In the genomic region with DNA sequence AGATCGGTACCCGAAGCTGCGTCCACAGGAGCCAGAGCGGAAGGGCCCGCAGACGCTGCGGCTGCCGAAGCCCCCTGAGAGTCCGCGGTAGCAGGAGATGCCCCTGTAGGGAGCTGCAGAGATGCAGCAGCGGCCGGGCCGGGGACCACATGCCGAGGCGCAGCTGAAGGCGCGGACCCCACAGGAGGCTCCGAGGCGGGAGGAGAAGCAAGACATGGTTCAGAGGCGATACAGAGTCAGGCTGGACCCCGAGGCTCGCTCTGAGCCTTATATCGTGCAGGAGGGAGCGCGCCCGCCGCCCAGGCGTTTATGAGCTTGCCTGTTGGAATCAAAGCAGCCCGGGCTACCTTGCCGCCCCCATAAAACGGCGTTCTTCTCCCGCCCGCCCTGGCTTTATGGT, we compare ENCODE assay signal across 11 mouse cellular contexts. TPM values are rescaled to one million over a fixed set of nuclear protein-coding genes. Genes with fewer than 3 reads are reported as not detected.
DNase-seq lines count a peak whose midpoint lies in the region; ATAC-seq and TF ChIP-seq lines count a peak whose summit lies in the region.
"Had no signal": no experiment of that assay in that cellular context is flagged by ENCODE, and none has a peak within 500 bp of the region (broad histone marks: within the 10 kb centered on the region; RNA-seq: fewer than 3 reads in every experiment).

A gene (minus strand): TSS at position 250 of the 400 bp plus-strand sequence.

- peak within 1 kb of the TSS; percentile 20 for H3K4me3 ChIP-seq in heart, embryonic 12.5 days
- H3K4me3 ChIP-seq in ES-Bruce4 (ENCODE audit: low read depth, low read length), result peak within 1 kb of the TSS; percentile 17
- H3K4me3 ChIP-seq in midbrain, embryonic 13.5 days (replicated peaks), result peak within 1 kb of the TSS; percentile 43
- H3K4me3 ChIP-seq: erythroblast, embryonic 14.5 days had no signal

- no peak for ATAC-seq in heart, embryonic 12.5 days (ENCODE audit: insufficient number of reproducible peaks, low FRiP score)
- ATAC-seq in midbrain, embryonic 13.5 days, result no peak
- no peak for ATAC-seq in megakaryocyte-erythroid progenitor cell, adult 5-6 weeks (replicated peaks; ENCODE audit: low FRiP score, low TSS enrichment, poor library complexity, severe bottlenecking)

- H3K4me2 ChIP-seq in heart, embryonic 12.5 days, result peak within 1 kb of the TSS; percentile 51
- H3K4me2 ChIP-seq in midbrain, embryonic 13.5 days (replicated peaks), result peak within 1 kb of the TSS; percentile 68

- 2% methylated on average over 34 of the region's 34 CpGs for WGBS in heart, embryonic 12.5 days
- WGBS in midbrain, embryonic 13.5 days, result under 1% methylated on average over 34 of the region's 34 CpGs

- no peak within 1 kb of the TSS for H3K27ac ChIP-seq in heart, embryonic 12.5 days (ENCODE audit: poor library complexity, severe bottlenecking)
- H3K27ac ChIP-seq in ES-Bruce4 (ENCODE audit: insufficient read depth, low read length), result no peak within 1 kb of the TSS
- H3K27ac ChIP-seq in midbrain, embryonic 13.5 days, result no peak within 1 kb of the TSS

- peaks cover 5% of the 10 kb centered on the region; the same call in 1 of the 2 replicates for H3K4me1 ChIP-seq in heart, embryonic 12.5 days (replicated peaks)
- H3K4me1 ChIP-seq in ES-Bruce4 (ENCODE audit: control insufficient read depth, insufficient read depth, low read length), result no peaks in the 10 kb centered on the region
- peaks cover 8% of the 10 kb centered on the region for H3K4me1 ChIP-seq in midbrain, embryonic 13.5 days (replicated peaks)

- peaks cover 57% of the 10 kb centered on the region for H3K27me3 ChIP-seq in heart, embryonic 12.5 days (replicated peaks)
- no peaks in the 10 kb centered on the region; the same call in 1 of the 2 replicates for H3K27me3 ChIP-seq in ES-Bruce4 (ENCODE audit: control insufficient read depth, insufficient read depth, low read length, poor library complexity, severe bottlenecking)
- H3K27me3 ChIP-seq in midbrain, embryonic 13.5 days, result peaks cover 35% of the 10 kb centered on the region

- TF ChIP-seq EP300 in ES-Bruce4 (IDR thresholded peaks at IDR 0.05; ENCODE audit: insufficient read depth, low read depth, low read length), result no peak

- H3K9me3 ChIP-seq in heart, embryonic 12.5 days (replicated peaks), result no peaks in the 10 kb centered on the region
- no peaks in the 10 kb centered on the region for H3K9me3 ChIP-seq in ES-Bruce4 (replicated peaks; ENCODE audit: control insufficient read depth, insufficient read depth, low read length, poor library complexity, severe bottlenecking)
- H3K9me3 ChIP-seq in midbrain, embryonic 13.5 days, result no peaks in the 10 kb centered on the region

- no peak for DNase-seq in heart, adult 8-10 months (ENCODE audit: low spot score)
- peak; percentile 40 for DNase-seq in forelimb bud, embryonic 11.5 days (ENCODE audit: low read depth, low spot score)
- no peak for DNase-seq in layer of hippocampus, adult 9-11 months
- no peak for DNase-seq in layer of hippocampus, postnatal 10 days (ENCODE audit: low spot score in 2 of 2)

- H3K36me3 ChIP-seq in heart, embryonic 12.5 days, result no peaks in the 10 kb centered on the region
- no peaks in the 10 kb centered on the region for H3K36me3 ChIP-seq in ES-Bruce4 (ENCODE audit: control insufficient read depth, insufficient read depth, low read length, poor library complexity, severe bottlenecking)
- H3K36me3 ChIP-seq in midbrain, embryonic 13.5 days, result no peaks in the 10 kb centered on the region

- TF ChIP-seq POLR2A in ES-Bruce4 (IDR thresholded peaks at IDR 0.05; ENCODE audit: insufficient read depth, low read length), result no peak

- H3K9ac ChIP-seq in heart, embryonic 12.5 days, result no peak within 1 kb of the TSS
- no peak within 1 kb of the TSS for H3K9ac ChIP-seq in ES-Bruce4 (ENCODE audit: low read depth, poor library complexity, severe bottlenecking)
- peak within 1 kb of the TSS; percentile 50 for H3K9ac ChIP-seq in midbrain, embryonic 13.5 days (replicated peaks)

- TF ChIP-seq CTCF in ES-Bruce4 (IDR thresholded peaks at IDR 0.05; ENCODE audit: low read depth, low read length), result no peak

RNA-seq across cellular contexts. Expression of the gene that starts here (rescaled TPM):
- not detected in 2 replicates for polyA plus RNA-seq in heart, embryonic 12.5 days (2016; fragmentation: Nextera tagmentation; extraction: Ambion mirVana)
- not detected for total RNA-seq in heart, adult 8-10 months (2022)
- not detected in 2 replicates for polyA plus RNA-seq in ES-Bruce4 (2011; ENCODE audit: insufficient read depth, insufficient read length, low read depth, missing spikeins)
- 0.17 and 0.19 TPM in 2 replicates for polyA plus RNA-seq in midbrain, embryonic 13.5 days (2015; fragmentation: Nextera tagmentation; extraction: Ambion mirVana)
- total RNA-seq in megakaryocyte-erythroid progenitor cell, adult 5-6 weeks (2014; fragmentation: Nextera tagmentation), result not detected in 2 replicates
- not detected in 2 replicates for total RNA-seq in megakaryocyte-erythroid progenitor cell, adult 5-6 weeks (2017)
- total RNA-seq in layer of hippocampus, postnatal 10 days (2021), result under 1 TPM; 0.55 to 0.62 TPM
- total RNA-seq: adrenal gland, postnatal 4 days; liver, adult 2 months had no signal
- polyA plus RNA-seq: erythroblast, embryonic 14.5 days; liver, adult 2 months had no signal
